Mouse (Mus musculus) ES-E14 (cell line): ENCODE results near the gene Ccdc93.

ENCODE experiments used
- CHD2 ChIP-seq: IDR thresholded peaks from 2 replicates; pipeline ENCODE4 v1.6.1; 2014; ENCODE audit warnings: mild to moderate bottlenecking, low read depth, low read length, inconsistent platforms
- HCFC1 ChIP-seq: IDR thresholded peaks from 2 replicates; pipeline ENCODE4 v1.6.1; 2012; ENCODE audit warnings: low read length, inconsistent platforms, borderline replicate concordance; ENCODE audit not compliant: insufficient read depth
- MAFK ChIP-seq: IDR thresholded peaks from 2 replicates; pipeline ENCODE4 v1.6.1; 2014; ENCODE audit warnings: mild to moderate bottlenecking, low read depth, low read length, inconsistent platforms; ENCODE audit not compliant: insufficient read depth

DNA sequence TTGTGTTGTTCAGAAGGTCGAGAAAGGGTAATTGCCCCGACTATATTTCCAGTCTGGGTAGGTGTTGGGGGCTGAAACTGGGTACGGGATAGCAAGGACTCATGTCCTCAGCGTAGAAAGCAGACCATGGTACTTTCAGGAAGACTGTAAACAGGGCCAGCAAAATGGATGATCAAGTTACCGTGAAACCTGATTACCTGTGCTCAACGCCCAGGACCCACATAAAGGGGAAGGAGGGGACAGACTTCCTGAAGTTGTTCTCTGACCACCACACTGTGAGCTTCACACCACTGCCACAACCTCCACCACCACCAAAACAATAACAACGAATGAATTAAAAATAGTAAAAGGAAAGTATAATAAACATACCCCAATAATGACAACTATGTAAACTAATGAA is 42.1 kb upstream of the Ccdc93 start:
- TF ChIP-seq CHD2 (no peak), HCFC1 (no peak), MAFK (no peak)
